Comparison of ENCODE assay signal across 23 mouse cellular contexts in the genomic region with DNA sequence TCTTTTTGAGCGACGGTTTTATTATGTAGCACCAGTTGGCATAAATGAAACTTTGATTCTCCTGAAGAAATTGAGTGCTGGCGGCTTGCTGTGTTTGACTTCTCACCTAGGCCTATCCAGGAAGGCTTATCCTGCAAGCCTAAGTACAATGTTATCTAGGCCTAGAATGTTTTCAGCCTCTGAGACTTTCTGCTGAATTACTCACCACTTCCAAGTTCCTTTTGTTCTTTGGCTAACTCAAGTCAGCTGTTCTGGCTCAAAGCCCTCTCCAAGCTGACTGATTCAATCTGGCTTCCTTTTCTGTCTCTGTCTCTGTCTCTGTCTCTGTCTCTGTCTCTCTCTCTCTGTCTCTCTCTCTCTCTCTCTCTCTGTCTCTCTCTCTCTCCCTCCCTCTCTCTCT.
DNase-seq lines count a peak whose midpoint lies in the region; ATAC-seq lines count a peak whose summit lies in the region.
"Had no signal": no experiment of that assay in that cellular context is flagged by ENCODE, and none has a peak within 500 bp of the region (broad histone marks: within the 10 kb centered on the region; RNA-seq: fewer than 3 reads in every experiment).

No protein-coding gene starts in this region.

- no peaks in the 10 kb centered on the region for H3K9me3 ChIP-seq in neural tube, embryonic 15.5 days (replicated peaks)
- H3K9me3 ChIP-seq: hindbrain, embryonic 15.5 days; intestine, embryonic 15.5 days; limb, embryonic 15.5 days; lung, embryonic 15.5 days; midbrain, embryonic 15.5 days; neural tube, embryonic 12.5 days had no signal

- no peak overlapping the region for H3K27ac ChIP-seq in neural tube, embryonic 15.5 days (replicated peaks)
- H3K27ac ChIP-seq: hindbrain, embryonic 15.5 days; intestine, embryonic 15.5 days; limb, embryonic 15.5 days; liver, embryonic 14.5 days; lung, embryonic 15.5 days; midbrain, embryonic 15.5 days; neural tube, embryonic 12.5 days had no signal

- no peaks in the 10 kb centered on the region for H3K36me3 ChIP-seq in neural tube, embryonic 15.5 days
- H3K36me3 ChIP-seq: hindbrain, embryonic 15.5 days; intestine, embryonic 15.5 days; limb, embryonic 15.5 days; lung, embryonic 15.5 days; midbrain, embryonic 15.5 days; neural tube, embryonic 12.5 days had no signal

- no peaks in the 10 kb centered on the region for H3K4me1 ChIP-seq in neural tube, embryonic 15.5 days
- H3K4me1 ChIP-seq: hindbrain, embryonic 15.5 days; intestine, embryonic 15.5 days; limb, embryonic 15.5 days; lung, embryonic 15.5 days; midbrain, embryonic 15.5 days; neural tube, embryonic 12.5 days had no signal

- no peak overlapping the region for H3K4me2 ChIP-seq in neural tube, embryonic 15.5 days
- H3K4me2 ChIP-seq: hindbrain, embryonic 15.5 days; intestine, embryonic 15.5 days; limb, embryonic 15.5 days; lung, embryonic 15.5 days; midbrain, embryonic 15.5 days; neural tube, embryonic 12.5 days had no signal

- H3K4me3 ChIP-seq in neural tube, embryonic 15.5 days (replicated peaks) = no peak overlapping the region
- H3K4me3 ChIP-seq: hindbrain, embryonic 15.5 days; intestine, embryonic 15.5 days; limb, embryonic 15.5 days; lung, embryonic 15.5 days; midbrain, embryonic 15.5 days; neural tube, embryonic 12.5 days had no signal

- peak; percentile 42 to 56 for DNase-seq in heart, adult 18-20 months
- DNase-seq in heart, postnatal 4 days = no peak
- peak; percentile 22 for DNase-seq in kidney, postnatal 10 days
- no peak for DNase-seq in kidney, adult 18-20 months
- DNase-seq in adipocyte (ENCODE audit: low spot score) = peak; percentile 50
- DNase-seq in skeletal muscle tissue, adult 2 months (ENCODE audit: low read depth, low spot score) = peak; percentile 18
- DNase-seq: adrenal gland, postnatal 10 days; cerebellum, adult 2 months; cerebellum, postnatal 25 days; embryo, embryonic 11 days; kidney, adult 9 months; kidney, postnatal 4 days; lung, postnatal 4 days; retina, postnatal 1 day had no signal

- WGBS in neural tube, embryonic 15.5 days = 93% methylated on average over 3 of the region's 3 CpGs

- no peak for ATAC-seq in neural tube, embryonic 15.5 days (ENCODE audit: low FRiP score)
- ATAC-seq: activated CD4-positive, CD25-positive, alpha-beta regulatory T cell, adult 4 months; intestine, embryonic 15.5 days; midbrain, embryonic 15.5 days had no signal

- no peak overlapping the region for H3K9ac ChIP-seq in neural tube, embryonic 15.5 days (replicated peaks)
- H3K9ac ChIP-seq: hindbrain, embryonic 15.5 days; intestine, embryonic 15.5 days; limb, embryonic 15.5 days; liver, embryonic 14.5 days; lung, embryonic 15.5 days; midbrain, embryonic 15.5 days; neural tube, embryonic 12.5 days had no signal

- H3K27me3 ChIP-seq in neural tube, embryonic 15.5 days (replicated peaks) = no peaks in the 10 kb centered on the region
- H3K27me3 ChIP-seq: hindbrain, embryonic 15.5 days; intestine, embryonic 15.5 days; limb, embryonic 15.5 days; lung, embryonic 15.5 days; midbrain, embryonic 15.5 days; neural tube, embryonic 12.5 days had no signal

Comparison
In these comparisons a context has a peak if more than half of its experiments do, and no peak if none do; other contexts are left out.
1. DNase-seq: peak in heart, adult 18-20 months (2 of 2), kidney, postnatal 10 days (single experiment), adipocyte (single experiment) and skeletal muscle tissue, adult 2 months (single experiment); none in heart, postnatal 4 days (single experiment) and kidney, adult 18-20 months (single experiment).